Comparison of ENCODE assay signal across 9 mouse cellular contexts in genomic region chr2:31130815-31131299, GRCm38 (mm10). TPM values are rescaled to one million over a fixed set of nuclear protein-coding genes. Genes with fewer than 3 reads are reported as not detected.
DNase-seq lines count a peak whose midpoint lies in the region; ATAC-seq and TF ChIP-seq lines count a peak whose summit lies in the region.
"Had no signal": no experiment of that assay in that cellular context is flagged by ENCODE, and none has a peak within 500 bp of the region (broad histone marks: within the 10 kb centered on the region; RNA-seq: fewer than 3 reads in every experiment).

No protein-coding gene starts in this region.

- TF ChIP-seq POLR2A in ES-Bruce4 (IDR thresholded peaks at IDR 0.05; ENCODE audit: insufficient read depth, low read length), result no peak

- WGBS in heart, embryonic 11.5 days (ENCODE audit: insufficient replicate concordance), result 64% methylated on average over 8 of the region's 8 CpGs
- 72% methylated on average over 8 of the region's 8 CpGs for WGBS in kidney, embryonic 16.5 days
- 76% methylated on average over 8 of the region's 8 CpGs for WGBS in hindbrain, postnatal 0 days

- peak overlapping the region; percentile 62 for H3K27ac ChIP-seq in heart, embryonic 11.5 days (ENCODE audit: low read depth, low read length)
- H3K27ac ChIP-seq in ES-Bruce4 (ENCODE audit: insufficient read depth, low read length), result peak overlapping the region; percentile 66
- H3K27ac ChIP-seq in kidney, embryonic 16.5 days (ENCODE audit: low read length), result peak overlapping the region; percentile 11; the same call in 1 of the 2 replicates
- H3K27ac ChIP-seq in hindbrain, postnatal 0 days, result no peak overlapping the region

- H3K27me3 ChIP-seq in heart, embryonic 11.5 days (ENCODE audit: control insufficient read depth, insufficient read depth, low read length), result no peaks in the 10 kb centered on the region
- H3K27me3 ChIP-seq in ES-Bruce4 (ENCODE audit: control insufficient read depth, insufficient read depth, low read length, poor library complexity, severe bottlenecking), result no peaks in the 10 kb centered on the region
- H3K27me3 ChIP-seq in kidney, embryonic 16.5 days (ENCODE audit: insufficient read depth, low read length), result no peaks in the 10 kb centered on the region
- H3K27me3 ChIP-seq in hindbrain, postnatal 0 days (ENCODE audit: insufficient read depth, low read length), result no peaks in the 10 kb centered on the region

- intact Hi-C loops in left cerebral cortex, postnatal 25 days (cut with DNase I), result no loop called here

- H3K4me3 ChIP-seq in heart, embryonic 11.5 days (ENCODE audit: low read depth, low read length), result no peak overlapping the region
- H3K4me3 ChIP-seq in ES-Bruce4 (ENCODE audit: low read depth, low read length), result peak overlapping the region; percentile 18
- no peak overlapping the region for H3K4me3 ChIP-seq in kidney, embryonic 16.5 days (ENCODE audit: low read length)
- no peak overlapping the region for H3K4me3 ChIP-seq in hindbrain, postnatal 0 days (ENCODE audit: low read length)

- no peak for TF ChIP-seq CTCF in ES-Bruce4 (IDR thresholded peaks at IDR 0.05; ENCODE audit: low read depth, low read length)
- no peak for TF ChIP-seq CTCF in hindbrain, postnatal 0 days (IDR thresholded peaks at IDR 0.05; ENCODE audit: low read depth)

- 0 out of 2 replicates have a peak, but pooled peaks have one; percentile 25 for ATAC-seq in heart, embryonic 11.5 days (replicated peaks; ENCODE audit: insufficient number of reproducible peaks, low FRiP score, low TSS enrichment)
- peak; percentile 18; the same call in 1 of the 2 replicates for ATAC-seq in kidney, embryonic 16.5 days (ENCODE audit: low FRiP score, low TSS enrichment)
- no peak for ATAC-seq in hindbrain, postnatal 0 days
- ATAC-seq: midbrain, embryonic 16.5 days had no signal

- peaks cover 46% of the 10 kb centered on the region for H3K4me1 ChIP-seq in heart, embryonic 11.5 days (ENCODE audit: control insufficient read depth, insufficient read depth, low read length)
- H3K4me1 ChIP-seq in ES-Bruce4 (ENCODE audit: control insufficient read depth, insufficient read depth, low read length), result peaks cover 12% of the 10 kb centered on the region
- H3K4me1 ChIP-seq in kidney, embryonic 16.5 days (ENCODE audit: insufficient read depth, low read length), result peaks cover 38% of the 10 kb centered on the region
- peaks cover 10% of the 10 kb centered on the region; the same call in 1 of the 2 replicates for H3K4me1 ChIP-seq in hindbrain, postnatal 0 days (ENCODE audit: insufficient read depth, low read length)

- peak; percentile 89 for TF ChIP-seq EP300 in ES-Bruce4 (IDR thresholded peaks at IDR 0.05; ENCODE audit: insufficient read depth, low read depth, low read length)

- no peaks in the 10 kb centered on the region for H3K9me3 ChIP-seq in heart, embryonic 11.5 days (replicated peaks; ENCODE audit: control insufficient read depth, low read length)
- no peaks in the 10 kb centered on the region for H3K9me3 ChIP-seq in ES-Bruce4 (replicated peaks; ENCODE audit: control insufficient read depth, insufficient read depth, low read length, poor library complexity, severe bottlenecking)
- H3K9me3 ChIP-seq in kidney, embryonic 16.5 days (ENCODE audit: low read length), result no peaks in the 10 kb centered on the region
- H3K9me3 ChIP-seq in hindbrain, postnatal 0 days (ENCODE audit: low read length), result no peaks in the 10 kb centered on the region

- peak overlapping the region; percentile 43; the same call in 1 of the 2 replicates for H3K9ac ChIP-seq in heart, embryonic 11.5 days (ENCODE audit: low read depth, low read length)
- H3K9ac ChIP-seq in ES-Bruce4 (ENCODE audit: low read depth, poor library complexity, severe bottlenecking), result no peak overlapping the region
- H3K9ac ChIP-seq in kidney, embryonic 16.5 days (replicated peaks; ENCODE audit: low read length), result no peak overlapping the region
- no peak overlapping the region for H3K9ac ChIP-seq in hindbrain, postnatal 0 days (replicated peaks; ENCODE audit: low read length)

- H3K36me3 ChIP-seq in heart, embryonic 11.5 days (ENCODE audit: control insufficient read depth, insufficient read depth, low read length), result no peaks in the 10 kb centered on the region
- no peaks in the 10 kb centered on the region for H3K36me3 ChIP-seq in ES-Bruce4 (ENCODE audit: control insufficient read depth, insufficient read depth, low read length, poor library complexity, severe bottlenecking)
- no peaks in the 10 kb centered on the region for H3K36me3 ChIP-seq in kidney, embryonic 16.5 days (ENCODE audit: insufficient read depth, low read length)
- no peaks in the 10 kb centered on the region for H3K36me3 ChIP-seq in hindbrain, postnatal 0 days (ENCODE audit: insufficient read depth, low read length)

- no peak overlapping the region for H3K4me2 ChIP-seq in heart, embryonic 11.5 days
- no peak overlapping the region for H3K4me2 ChIP-seq in kidney, embryonic 16.5 days (replicated peaks; ENCODE audit: low read depth, low read length)
- H3K4me2 ChIP-seq in hindbrain, postnatal 0 days (ENCODE audit: low read depth, low read length), result no peak overlapping the region

- no peak for DNase-seq in heart, adult 18-20 months
- DNase-seq in naive thymus-derived CD4-positive, alpha-beta T cell, adult 2 months (ENCODE audit: low read depth), result peak; percentile 78
- DNase-seq in hindbrain, postnatal 0 days (ENCODE audit: low spot score), result no peak
- DNase-seq in left cerebral cortex, postnatal 25 days (ENCODE audit: low spot score in 2 of 2), result no peak
- no peak for DNase-seq in right cerebral cortex, postnatal 4 days

RNA-seq across cellular contexts. Expression of gene Fnbp1, which starts 11.0 kb away (rescaled TPM):
- polyA plus RNA-seq in heart, embryonic 11.5 days (2014; fragmentation: Nextera tagmentation; extraction: Ambion mirVana), result 19.5 and 20.4 TPM in 2 replicates
- 10 to 100 TPM; 52.3 to 62.0 TPM for total RNA-seq in heart, adult 18-20 months (2021)
- 77.7 and 84.7 TPM in 2 replicates for polyA plus RNA-seq in ES-Bruce4 (2011; ENCODE audit: insufficient read depth, insufficient read length, low read depth, missing spikeins)
- polyA plus RNA-seq in kidney, embryonic 16.5 days (2015; fragmentation: Nextera tagmentation; extraction: Ambion mirVana), result 19.4 and 24.3 TPM in 2 replicates
- total RNA-seq in hindbrain, postnatal 0 days (2014; rRNA removed), result 20.1 and 24.1 TPM in 2 replicates
- 31.0 and 32.1 TPM in 2 replicates for polyA plus RNA-seq in hindbrain, postnatal 0 days (2015; fragmentation: Nextera tagmentation; extraction: Ambion mirVana)
- total RNA-seq in left cerebral cortex, postnatal 25 days (2021), result 10 to 100 TPM; 84.0 to 87.3 TPM

RNA-seq across cellular contexts. Expression of gene Gpr107, which starts 21.3 kb away (rescaled TPM):
- polyA plus RNA-seq in heart, embryonic 11.5 days (2014; fragmentation: Nextera tagmentation; extraction: Ambion mirVana), result 30.4 and 33.8 TPM in 2 replicates
- 10 to 100 TPM; 26.2 to 27.4 TPM for total RNA-seq in heart, adult 18-20 months (2021)
- polyA plus RNA-seq in ES-Bruce4 (2011; ENCODE audit: insufficient read depth, insufficient read length, low read depth, missing spikeins), result 71.9 and 72.5 TPM in 2 replicates
- 38.3 and 41.6 TPM in 2 replicates for polyA plus RNA-seq in kidney, embryonic 16.5 days (2015; fragmentation: Nextera tagmentation; extraction: Ambion mirVana)
- total RNA-seq in hindbrain, postnatal 0 days (2014; rRNA removed), result 49.3 and 52.9 TPM in 2 replicates
- 28.2 and 31.9 TPM in 2 replicates for polyA plus RNA-seq in hindbrain, postnatal 0 days (2015; fragmentation: Nextera tagmentation; extraction: Ambion mirVana)
- total RNA-seq in left cerebral cortex, postnatal 25 days (2021), result 10 to 100 TPM; 45.0 to 52.4 TPM
